Mouse (Mus musculus) liver, adult (tissue): Measurements from ENCODE around the gene Nos2.

ENCODE experiments used
- GATA4 ChIP-seq: IDR thresholded peaks from 2 replicates; pipeline ENCODE4 v1.6.1; 2014; ENCODE audit warnings: mild to moderate bottlenecking, low read length; ENCODE audit not compliant: insufficient replicate concordance

Nos2 gene

GRCm38 (mm10) chr11:78920411-78920939 lies at the start of gene Nos2:
TSS of gene Nos2 (plus strand) at chr11:78920787.
- no peak for TF ChIP-seq GATA4

GRCm38 (mm10) chr11:78870891-78871290 lies 49.7 kb upstream of the Nos2 start:
- no peak for TF ChIP-seq GATA4

GRCm38 (mm10) chr11:78872782-78873181 lies 47.8 kb upstream of the Nos2 start:
- no peak for TF ChIP-seq GATA4

GRCm38 (mm10) chr11:78879727-78880126 lies 40.9 kb upstream of the Nos2 start:
- no peak for TF ChIP-seq GATA4

- no peak for TF ChIP-seq GATA4
These were observed 33.9 kb upstream of the Nos2 start for GRCm38 (mm10) chr11:78886693-78887092.

- no peak for TF ChIP-seq GATA4
These were observed 33.2 kb upstream of the Nos2 start for GRCm38 (mm10) chr11:78887102-78887971.

GRCm38 (mm10) chr11:78889156-78889555 lies 31.4 kb upstream of the Nos2 start:
- no peak for TF ChIP-seq GATA4

- TF ChIP-seq GATA4 = no peak
These were observed 24.0 kb upstream of the Nos2 start for GRCm38 (mm10) chr11:78896357-78897123.

- no peak for TF ChIP-seq GATA4
These were observed 5.1 kb upstream of the Nos2 start for GRCm38 (mm10) chr11:78915473-78915872.

GRCm38 (mm10) chr11:78916410-78916809 lies 4.2 kb upstream of the Nos2 start:
- no peak for TF ChIP-seq GATA4

- no peak for TF ChIP-seq GATA4
These were observed 842 bp upstream of the Nos2 start for GRCm38 (mm10) chr11:78919745-78920144.

- TF ChIP-seq GATA4 = no peak
These were observed 2.3 kb downstream of the Nos2 start for GRCm38 (mm10) chr11:78922678-78923407.

- no peak for TF ChIP-seq GATA4
These were observed 3.5 kb downstream of the Nos2 start for GRCm38 (mm10) chr11:78924111-78924510.

GRCm38 (mm10) chr11:78924916-78925315 lies 4.3 kb downstream of the Nos2 start:
- TF ChIP-seq GATA4 = no peak

GRCm38 (mm10) chr11:78929345-78929744 lies 8.8 kb downstream of the Nos2 start:
- TF ChIP-seq GATA4 = no peak
